Mouse (Mus musculus): ENCODE data around the gene Skor1.

Skor1 gene

DNA sequence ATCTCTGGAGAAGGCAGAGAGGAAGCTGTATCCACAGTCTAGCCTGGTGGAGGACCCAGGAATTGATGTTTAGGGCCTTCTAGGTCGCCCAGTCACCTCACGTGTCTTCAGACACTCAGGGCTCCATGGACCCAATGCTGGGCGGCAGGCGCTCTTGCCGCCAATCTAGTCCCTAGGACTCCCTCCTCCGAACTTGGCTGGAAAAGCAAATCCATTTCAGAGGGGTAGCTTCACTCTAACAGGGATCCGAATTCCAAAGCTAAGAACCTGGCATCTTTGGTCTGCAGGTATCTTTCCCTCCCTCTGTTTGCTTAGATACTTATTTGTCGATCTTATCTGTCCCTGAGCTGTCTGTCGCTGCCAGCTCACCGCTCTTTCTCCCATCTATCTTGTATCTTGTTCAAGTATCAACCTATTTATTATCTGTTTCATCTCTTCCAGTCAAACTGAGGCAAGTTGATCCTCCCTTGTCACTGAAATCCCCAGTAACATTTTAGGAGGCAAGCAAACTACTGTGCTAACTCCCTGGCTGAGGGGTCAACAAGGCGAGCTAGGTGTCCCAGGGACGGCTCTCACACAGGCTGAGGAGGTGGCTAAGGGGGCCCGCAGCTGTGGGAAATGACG, 863 bp downstream of the Skor1 start:
- no peak for DNase-seq

GRCm38 (mm10) chr9:63147296-63147695, 1.5 kb downstream of the Skor1 start:
- DNase-seq, result no peak

DNA sequence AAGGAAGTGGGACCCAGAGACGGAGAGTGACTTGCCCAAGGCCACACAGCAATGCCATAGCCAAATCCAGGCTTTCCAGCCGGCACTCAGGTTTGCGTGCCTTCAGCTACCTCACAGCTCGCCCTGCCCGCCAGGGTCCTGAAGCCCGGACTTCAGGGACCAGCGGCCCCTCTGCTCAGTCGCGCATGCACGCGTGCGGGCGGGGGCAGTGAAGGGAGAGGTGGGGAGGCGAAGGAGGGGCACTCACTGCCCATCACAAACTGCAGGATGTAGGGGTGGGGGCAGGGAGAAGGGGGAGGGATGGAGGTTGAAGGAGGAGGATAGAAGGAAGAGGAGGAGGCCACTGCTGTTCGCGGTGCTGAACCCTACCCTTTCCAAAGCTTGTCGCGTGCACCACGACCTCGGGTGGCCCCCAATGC, 1.9 kb downstream of the Skor1 start:
- no peak for DNase-seq

DNA sequence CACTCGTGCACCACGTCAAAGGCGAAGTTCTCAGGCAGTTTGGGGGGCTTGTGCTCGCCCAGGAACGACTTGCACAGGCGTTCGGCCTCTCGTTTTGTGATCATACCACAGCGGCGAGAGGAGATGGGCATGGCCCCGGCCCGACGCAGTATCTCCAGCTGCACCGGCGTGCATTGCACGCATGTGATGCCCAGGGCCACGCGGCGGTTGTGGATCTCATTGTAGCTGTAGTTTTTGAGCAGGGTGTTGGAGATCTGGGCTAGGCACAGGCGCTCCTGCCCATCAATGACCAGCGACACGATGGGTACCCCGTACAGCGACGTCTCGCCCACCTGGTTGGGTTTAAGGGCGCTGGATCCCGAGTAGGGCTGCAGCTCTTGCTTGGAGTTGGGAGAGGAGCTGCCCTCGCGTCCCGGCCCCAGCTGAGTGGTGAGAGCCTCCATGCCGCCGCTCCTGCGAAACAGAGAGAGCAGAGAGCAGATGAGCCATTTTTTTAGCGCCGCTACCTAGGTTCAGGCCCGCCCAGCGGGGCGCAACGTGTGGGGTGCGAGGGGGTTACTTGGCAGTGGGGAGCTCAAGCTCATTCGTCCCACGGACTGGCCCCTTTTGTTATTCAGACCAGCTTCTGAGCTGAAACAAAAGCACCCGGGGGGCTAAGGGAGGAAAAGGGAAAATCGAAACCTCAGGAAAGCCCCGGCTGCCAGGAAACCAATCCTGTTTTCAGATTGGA, 2.5 kb downstream of the Skor1 start:
- DNase-seq, result no peak

- no peak for DNase-seq
Observed at GRCm38 (mm10) chr9:63145249-63146125, 3.3 kb downstream of the Skor1 start.

DNA sequence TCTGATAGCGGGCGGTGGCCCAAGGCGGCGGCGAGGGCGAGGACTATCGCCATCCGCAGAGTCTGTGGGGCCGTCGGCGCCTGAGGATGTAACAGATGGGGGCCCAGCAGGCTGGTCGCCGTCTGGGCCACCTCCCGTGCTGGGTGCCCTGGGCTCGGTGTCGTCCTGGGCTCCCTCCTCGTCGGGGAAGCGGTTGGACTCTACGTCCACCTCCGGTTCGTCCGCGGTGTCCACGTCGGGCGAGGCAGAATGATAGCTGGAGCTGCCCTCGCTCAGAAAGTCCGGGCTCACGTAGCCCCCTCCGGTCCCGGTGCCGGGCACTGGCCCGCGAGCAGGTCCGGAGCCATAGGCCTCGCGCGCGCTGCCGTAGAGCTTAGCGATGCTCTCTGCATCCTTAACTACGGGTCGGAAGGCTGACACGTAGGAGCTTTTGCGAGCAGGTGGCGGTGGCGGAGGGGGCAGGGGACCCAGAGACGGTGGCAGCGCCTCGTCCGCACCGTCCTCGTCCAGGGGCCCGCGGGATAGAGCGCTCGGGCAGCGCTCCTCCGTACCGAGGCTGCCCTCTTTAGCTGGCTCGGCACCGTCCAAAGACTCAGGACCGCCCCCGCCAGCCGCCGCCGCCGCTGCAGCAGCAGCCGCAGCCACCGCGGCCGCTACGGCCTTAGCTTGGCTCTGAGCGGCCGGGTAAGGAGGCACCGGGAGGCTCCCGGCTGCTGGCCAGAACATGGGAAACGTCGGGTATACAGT, 4.1 kb downstream of the Skor1 start:
- DNase-seq, result no peak

DNA sequence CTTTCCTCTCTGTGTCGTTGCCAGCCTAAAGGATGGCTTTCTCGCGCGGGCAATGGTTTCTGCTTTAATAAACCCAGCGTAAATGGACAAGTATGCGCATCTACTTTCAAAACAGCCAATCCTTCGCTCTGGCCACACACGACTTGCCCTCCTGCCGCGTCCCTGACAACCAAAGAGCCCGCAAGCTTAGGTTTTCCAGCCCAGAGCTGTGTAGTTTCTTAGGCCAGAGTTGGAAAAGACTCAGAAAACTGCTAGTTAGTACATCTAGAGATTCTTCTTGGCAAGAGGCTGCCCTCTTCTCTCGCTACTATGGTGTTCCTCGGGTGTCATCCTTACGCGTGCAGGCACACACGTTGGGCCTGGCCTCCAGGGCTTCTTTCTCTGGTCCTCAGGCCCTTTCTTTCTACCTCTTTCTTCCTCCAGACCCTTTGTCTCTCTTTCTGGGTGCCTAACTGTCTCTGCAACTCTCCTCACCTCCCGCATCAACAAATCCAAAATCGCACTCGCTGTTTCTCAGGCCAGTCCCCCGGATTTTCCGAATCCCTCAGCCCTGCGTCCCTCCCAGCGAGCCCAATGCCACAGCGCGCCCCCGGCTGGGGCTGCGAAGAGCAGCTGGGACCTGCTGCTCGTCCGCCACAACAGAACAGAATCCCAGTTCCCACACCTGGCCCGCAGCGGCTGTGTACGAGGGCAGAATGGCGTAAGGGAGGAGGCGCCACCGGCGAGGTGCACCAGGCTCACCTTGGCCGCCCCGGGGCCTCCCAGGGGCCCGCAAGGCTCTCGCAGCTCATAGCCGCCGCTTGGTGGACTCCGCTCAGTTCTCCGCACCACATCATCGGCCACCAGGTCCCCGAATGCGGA, 4.9 kb downstream of the Skor1 start:
- DNase-seq, result no peak

DNA sequence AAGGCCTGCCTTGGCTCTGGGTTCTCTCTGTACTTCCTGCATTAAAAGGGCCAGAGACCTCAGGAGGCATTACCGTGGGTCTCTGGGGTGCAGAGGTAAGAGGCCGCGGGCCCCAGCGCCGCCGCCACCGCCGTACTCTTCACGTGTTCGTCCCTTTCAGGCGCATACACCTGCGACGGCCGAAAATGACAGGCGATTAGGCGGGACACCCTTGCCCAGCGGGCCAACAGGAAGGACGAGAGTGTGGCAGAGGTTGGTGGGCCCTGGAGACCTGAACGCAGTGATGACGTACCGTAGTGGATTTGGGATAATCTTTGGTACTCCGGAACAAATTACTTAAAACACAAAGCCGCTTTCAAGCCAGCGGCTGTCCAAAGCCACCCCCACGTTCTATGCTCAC, 5.5 kb downstream of the Skor1 start:
- DNase-seq, result no peak

DNA sequence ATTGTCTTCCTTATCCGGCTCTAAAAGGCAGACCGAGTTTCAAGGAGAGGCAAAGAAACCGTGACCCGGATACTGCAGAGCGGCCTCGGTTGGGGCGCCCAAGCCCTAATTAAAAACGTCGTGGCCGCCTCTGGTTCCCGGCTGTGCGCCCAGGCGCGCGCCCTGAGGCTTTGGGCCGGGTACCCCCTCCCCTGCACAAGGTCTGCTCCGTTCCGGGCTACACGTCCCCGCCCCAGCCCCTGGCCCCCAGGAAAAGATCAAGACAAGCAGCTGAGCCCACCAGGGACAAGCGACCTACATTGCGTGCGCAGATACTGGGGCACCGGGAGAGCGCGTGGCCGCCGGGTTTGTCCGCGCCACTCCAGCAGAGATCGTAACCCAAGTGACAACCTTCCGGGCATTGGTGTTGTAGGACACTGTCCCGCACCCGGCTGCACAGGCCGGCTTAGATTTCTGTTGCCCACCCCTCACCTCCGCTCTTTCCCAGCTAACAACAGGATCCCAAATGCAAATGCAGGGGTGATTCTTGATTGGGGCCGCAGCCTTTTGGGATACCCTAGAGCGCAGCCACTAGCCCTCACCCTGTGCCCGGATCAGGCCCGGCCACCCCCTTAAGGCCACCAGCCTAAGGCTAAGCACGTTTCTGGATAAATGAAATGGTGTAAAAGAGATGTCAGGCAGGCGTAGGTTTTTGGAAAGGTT, 6.3 kb downstream of the Skor1 start:
- no peak for DNase-seq

DNA sequence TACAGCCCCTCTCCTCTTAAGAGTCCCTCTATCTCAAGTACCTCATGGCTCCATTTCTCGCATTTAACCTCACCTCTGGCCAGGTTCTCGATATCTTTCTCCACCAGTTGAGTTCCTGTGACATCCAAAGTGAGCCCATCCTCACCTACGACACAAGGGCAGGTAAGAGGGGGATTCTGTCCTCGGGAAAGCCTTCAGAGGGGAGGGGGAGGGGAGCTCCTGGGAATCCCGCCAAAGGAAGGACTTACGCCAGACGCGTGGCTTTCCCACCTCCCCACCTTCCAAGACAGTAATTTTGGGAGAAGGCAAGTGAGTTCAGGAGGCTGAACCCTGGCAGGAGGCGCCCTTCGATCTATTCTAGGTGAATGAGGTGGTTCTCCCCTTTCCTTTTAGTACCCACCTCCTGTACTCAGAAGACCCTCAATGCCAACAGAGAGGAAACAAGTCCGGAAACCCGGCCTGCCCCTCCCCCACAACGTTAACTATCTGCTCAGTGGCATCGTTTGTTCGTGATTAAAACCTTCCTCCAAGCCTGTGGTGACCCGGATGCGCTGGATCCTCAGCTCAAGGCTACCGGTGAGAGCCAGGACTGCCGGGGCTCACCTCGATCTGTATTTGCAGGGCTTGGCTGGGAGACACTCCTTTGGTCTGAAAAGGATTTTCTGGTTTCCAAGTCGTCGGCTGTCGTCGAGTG, 7.0 kb downstream of the Skor1 start:
- DNase-seq, result no peak

- no peak for DNase-seq
Observed at GRCm38 (mm10) chr9:63140211-63140610, 8.6 kb downstream of the Skor1 start.

DNA sequence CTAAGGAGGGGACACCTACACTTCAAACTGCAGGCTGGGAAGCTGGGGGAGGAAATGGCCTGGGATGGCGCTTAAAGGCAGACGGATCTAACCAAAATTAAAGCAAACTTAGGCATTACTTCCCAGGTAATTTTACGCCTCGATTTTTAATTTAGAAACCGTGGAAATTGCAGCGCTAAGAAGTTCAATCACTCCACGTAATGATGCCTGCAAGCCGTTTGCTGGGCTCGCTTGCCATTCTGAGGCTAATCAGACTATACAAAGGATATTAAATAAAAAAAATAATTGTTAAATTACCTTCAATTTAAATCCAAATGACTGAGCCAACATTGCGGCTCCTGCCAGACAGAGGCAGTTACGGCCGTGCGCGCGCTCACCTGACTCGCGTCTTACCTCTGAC, 9.1 kb downstream of the Skor1 start:
- no peak for DNase-seq

- no peak for DNase-seq
Observed at GRCm38 (mm10) chr9:63138481-63138967, 10.2 kb downstream of the Skor1 start.

GRCm38 (mm10) chr9:63137615-63137915, 11.2 kb downstream of the Skor1 start:
- DNase-seq, result no peak

DNA sequence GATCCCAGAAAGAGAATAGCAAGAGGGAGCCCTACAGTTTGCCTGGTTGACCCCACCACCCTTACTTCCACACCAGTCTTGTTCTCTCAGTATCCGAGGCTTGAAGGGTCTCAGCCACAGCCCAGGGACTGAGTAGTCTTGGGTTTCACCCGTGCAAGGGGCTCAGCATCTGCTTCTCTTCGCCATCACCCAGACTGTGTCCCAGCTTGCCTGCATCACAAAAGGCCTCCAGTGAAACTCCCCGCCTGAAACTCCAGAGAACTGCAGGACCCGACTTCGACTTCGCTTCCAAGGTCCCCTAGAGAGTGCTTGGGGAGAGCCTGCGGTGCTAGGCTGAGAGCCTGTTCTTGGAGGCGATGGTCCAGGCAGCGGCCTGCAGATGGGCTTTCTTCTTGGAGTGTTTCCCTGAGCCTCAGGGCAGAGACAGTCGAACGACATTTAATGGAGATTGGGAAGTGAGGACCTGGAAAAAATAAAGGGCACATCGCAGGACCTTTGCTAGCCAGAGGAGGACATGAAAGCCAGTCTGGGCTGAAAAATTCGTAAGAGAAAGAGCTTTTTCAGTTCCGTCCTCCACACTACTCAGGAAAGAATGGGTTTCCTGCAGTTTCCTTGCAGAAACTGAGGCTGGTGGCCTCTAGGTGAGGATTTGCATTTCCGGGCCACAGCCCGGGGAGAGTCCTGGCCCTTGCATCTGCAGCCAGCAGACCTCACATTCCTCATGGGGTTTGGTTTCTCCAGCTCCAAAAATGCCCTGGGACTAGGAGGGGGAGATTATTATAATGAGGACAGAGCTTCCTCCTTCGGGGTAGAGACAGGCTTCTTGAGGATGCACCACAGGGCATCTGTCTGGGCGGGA, 11.8 kb downstream of the Skor1 start:
- no peak for DNase-seq

DNA sequence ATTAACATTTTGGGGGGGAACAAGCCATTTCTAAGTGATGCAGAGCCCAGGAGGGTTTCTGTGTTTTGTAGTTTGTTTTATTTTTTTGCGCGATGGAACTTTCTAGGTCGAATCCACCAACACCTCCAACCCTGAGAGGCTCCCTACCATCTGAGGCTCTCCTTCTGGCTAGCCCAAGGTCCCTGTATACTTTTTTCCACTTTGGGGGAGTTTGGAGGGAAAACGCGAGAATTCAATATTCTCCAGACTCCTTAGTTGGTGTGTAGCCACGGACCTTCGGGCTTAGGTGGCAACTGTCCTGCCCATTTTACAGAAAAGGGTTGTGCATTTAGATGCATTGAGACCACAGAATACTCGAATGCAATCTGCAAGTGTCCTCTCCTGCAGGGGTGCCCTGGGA, 12.5 kb downstream of the Skor1 start:
- no peak for DNase-seq

- DNase-seq, result no peak
Observed at GRCm38 (mm10) chr9:63135801-63136200, 13.0 kb downstream of the Skor1 start.

- DNase-seq, result no peak
Observed at GRCm38 (mm10) chr9:63135356-63135755, 13.4 kb downstream of the Skor1 start.

GRCm38 (mm10) chr9:63133659-63134058, 15.1 kb downstream of the Skor1 start:
- DNase-seq, result no peak
